Mouse (Mus musculus) retina, embryonic 14.5 days (tissue): ENCODE measurements around the gene Rbm28.
"Not testable (repeated sequence)": the region's sequence is repeated elsewhere in the genome, so short reads cannot be mapped to it uniquely, and the experiment has no call there.

ENCODE experiments used
- DNase-seq: peaks from one replicate; pipeline ENCODE4 v3.0.0-alpha.2; 2015; ENCODE audit warnings: low spot score

Rbm28 gene

DNA sequence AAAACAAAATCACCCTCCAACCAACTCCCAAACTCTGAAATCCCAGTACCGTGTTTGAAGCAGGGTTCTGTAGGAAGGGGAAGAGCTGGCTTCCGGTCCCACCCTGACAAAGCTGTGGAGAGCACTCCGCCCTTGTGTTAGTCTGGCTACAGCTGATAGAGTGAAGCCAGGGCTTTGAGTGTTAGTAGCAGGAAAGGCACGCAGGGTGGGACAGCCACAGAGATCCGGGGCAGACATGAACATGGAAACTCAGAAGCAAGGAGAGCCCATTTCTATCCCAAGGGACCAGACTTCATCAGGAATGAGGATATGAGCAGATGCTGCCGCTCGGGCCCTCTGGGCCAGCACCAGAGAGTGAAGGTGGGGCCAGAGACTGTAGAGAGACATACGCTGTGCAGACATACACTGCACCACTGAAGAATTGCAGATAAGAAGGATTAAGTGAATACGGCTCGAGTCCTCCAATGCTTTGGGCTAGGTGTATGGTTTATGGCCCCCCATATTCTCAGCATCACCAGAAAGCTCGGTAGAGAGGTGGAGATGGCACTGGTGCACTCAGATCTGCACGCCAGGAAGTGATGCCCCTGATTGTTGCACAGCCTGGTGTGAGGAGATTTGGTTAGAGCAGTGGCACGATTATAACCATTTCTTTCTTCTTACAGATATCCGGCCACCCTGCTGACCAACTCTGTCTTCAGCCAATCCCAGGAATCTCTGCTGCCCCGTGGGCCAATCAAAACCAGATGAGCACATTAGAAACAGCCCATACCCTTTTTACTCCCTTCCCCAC is 29.4 kb upstream of the Rbm28 start:
- DNase-seq = no peak

- DNase-seq = no peak
Measured at GRCm38 (mm10) chr6:29187936-29188335, 23.1 kb upstream of the Rbm28 start.

DNA sequence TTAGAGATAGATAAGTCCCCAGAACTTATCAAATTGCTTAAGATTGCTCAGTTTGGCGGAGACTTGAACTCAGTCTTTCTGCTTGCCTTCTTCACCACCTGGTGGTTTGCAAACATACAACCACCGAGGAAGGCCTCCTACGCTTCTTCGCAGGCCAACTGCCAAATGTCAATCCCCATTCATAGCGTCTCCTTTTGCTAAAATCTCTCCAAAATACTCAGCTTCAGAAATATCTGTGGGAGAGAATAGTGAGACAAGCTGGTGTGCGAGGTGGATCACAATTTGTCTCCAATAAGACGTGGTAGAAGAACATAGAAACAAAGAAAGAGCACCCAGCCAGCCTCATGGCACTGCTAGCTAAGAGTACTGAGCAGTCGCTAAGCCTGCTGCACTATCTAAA is 15.0 kb upstream of the Rbm28 start:
- DNase-seq = no peak

DNA sequence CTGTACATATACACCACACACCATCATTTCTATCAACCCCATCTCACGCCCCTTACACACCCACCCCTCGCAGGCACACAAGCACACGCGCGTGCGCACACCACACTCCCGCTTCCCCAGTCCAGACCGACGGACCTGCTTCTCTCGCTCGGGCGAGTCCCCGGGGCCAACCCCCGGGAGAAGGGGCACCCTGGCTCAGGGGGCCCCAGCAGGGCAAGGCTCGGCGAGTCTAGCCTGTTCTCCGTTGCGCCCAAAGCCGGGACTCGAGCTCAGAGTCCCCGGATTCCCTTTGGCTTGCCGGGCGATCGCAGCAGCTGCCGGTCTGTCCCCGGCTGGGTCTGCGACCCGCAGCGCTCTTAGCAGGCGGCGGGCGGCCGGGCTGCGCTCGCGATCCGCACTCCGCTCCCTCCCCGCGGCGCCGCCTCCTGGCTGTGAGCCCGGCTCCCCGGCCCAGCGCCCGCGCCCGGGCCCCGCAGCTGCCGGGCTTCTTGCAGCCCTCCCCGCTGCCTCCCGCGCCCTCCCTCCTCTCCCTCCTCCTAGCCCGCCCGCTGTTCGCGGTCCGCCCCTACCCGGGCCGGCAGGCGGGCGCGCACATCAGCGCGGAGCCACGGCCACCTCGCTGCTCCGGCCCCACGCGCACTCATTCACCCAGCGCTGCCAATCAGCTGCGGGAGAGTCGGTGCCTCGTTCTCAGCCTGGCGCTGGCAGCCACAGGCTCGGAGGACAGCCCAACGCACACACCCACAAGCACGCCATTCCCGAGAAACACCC is 14.3 kb upstream of the Rbm28 start, which contains the start of gene Prrt4:
Gene Prrt4 (minus strand): TSS at position 697 of the 771 bp plus-strand sequence.
- peak; percentile 66 for DNase-seq

GRCm38 (mm10) chr6:29177901-29178879 is 13.4 kb upstream of the Rbm28 start:
- peak; percentile 33 for DNase-seq

DNA sequence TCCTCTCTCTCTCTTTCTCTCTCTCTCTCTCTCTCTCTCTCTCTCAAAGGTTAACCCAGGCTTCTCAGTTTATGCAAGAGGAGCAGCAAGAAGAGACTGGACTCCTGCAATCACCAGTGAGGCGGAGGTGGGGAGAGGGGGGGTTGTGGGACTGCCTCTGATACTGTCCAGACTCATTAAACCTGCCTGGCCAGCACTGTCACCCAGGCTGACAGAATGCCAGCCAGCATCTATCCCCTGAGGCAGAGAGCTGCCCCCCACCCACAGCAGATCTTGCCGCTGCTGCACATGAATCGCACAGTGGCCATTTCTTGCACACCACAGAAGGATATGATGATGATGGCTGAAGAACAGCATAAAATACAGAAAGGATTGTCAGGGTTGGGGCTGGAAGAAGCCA is 10.3 kb upstream of the Rbm28 start:
- no peak for DNase-seq

DNA sequence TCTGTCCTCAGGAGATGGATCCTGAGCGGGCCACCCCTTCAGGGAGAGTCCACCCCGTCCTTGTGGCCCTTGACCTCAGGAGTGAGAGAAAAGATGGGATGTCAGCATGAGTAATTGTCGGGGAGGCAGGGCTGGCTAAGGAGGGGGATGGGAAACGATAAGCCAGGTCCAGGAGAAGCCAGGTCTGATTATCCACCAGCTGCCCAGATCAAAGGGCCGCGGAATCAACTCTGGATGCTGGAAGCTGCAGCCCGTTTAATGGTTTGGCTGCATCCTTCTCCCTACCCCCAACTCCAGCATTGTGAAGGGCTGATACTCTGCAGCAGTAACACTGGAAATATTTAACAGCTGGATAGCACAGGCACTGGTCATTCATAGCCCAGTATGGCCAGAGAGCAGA is 9.6 kb upstream of the Rbm28 start:
- peak; percentile 43 for DNase-seq

DNA sequence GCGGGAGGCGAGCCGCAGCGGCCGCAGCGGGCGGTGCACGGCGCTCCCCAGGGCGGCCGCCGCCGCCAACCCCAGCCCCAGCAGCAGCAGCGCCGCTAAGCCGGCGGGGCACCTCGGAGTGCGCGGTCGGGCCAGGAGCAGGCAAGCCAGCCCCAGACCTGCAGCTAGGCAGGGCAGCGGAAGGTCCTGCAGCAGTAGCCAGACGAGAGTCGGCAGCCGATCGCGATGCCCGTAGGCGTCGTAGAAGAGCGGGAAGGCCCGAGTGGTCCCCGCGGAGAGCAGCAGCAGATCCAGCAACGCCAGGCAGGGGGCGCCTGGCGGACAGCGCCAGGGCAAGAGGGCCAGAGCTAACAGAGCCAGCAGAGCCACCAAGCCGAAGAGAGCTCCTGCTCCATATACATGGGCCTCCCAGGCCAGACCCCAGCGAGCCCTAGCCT is 6.2 kb upstream of the Rbm28 start:
- peak; percentile 92 for DNase-seq

- peak; percentile 47 for DNase-seq
Measured at GRCm38 (mm10) chr6:29170063-29170921, 5.5 kb upstream of the Rbm28 start.

GRCm38 (mm10) chr6:29169675-29170062 is 4.9 kb upstream of the Rbm28 start:
- DNase-seq = no peak

DNA sequence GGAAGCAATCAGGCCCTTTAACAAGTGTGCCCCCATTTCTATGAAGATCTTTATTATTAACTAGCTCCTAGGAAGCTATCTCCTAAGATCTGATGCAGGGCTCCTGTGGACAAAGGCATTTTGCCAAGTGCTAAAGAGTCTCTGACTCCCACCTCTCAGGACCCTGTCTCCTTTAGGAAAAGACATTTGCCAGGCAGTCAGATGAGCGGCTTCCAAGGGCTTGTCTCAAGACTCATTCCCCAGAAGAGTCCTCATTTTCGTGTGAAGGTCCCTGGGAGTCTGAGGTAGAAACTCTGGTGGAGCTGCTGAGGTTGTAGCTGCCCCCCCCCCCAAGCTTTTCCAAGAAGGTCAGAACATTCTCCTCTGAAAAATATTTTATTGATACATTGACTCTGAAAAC is 4.1 kb upstream of the Rbm28 start:
- no peak for DNase-seq

- DNase-seq = peak; percentile 85
Measured at GRCm38 (mm10) chr6:29166196-29166595, 1.4 kb upstream of the Rbm28 start.

- not testable (repeated sequence) for DNase-seq
Measured at GRCm38 (mm10) chr6:29161291-29161690, 3.5 kb downstream of the Rbm28 start.

- no peak for DNase-seq
Measured at GRCm38 (mm10) chr6:29160786-29161185, 4.0 kb downstream of the Rbm28 start.

DNA sequence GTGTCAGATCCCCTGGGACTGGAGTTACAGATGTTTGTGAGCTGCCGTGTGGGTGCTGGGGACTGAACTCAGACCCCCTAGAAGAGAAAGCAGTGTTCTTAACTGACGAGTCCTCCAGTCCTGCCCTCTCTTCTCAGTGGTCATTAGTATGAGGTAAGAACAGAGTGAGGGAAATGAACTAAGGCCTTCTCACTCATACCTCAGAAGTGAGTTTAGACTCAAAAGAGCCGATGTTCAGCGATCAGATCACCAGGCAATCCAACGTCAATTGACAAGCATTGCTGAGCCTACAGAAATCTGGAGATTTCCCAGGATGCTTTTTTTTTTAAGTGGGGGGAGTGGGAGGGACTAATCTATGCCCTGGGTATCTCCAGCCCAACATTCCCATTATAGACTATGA is 8.5 kb downstream of the Rbm28 start:
- DNase-seq = no peak

DNA sequence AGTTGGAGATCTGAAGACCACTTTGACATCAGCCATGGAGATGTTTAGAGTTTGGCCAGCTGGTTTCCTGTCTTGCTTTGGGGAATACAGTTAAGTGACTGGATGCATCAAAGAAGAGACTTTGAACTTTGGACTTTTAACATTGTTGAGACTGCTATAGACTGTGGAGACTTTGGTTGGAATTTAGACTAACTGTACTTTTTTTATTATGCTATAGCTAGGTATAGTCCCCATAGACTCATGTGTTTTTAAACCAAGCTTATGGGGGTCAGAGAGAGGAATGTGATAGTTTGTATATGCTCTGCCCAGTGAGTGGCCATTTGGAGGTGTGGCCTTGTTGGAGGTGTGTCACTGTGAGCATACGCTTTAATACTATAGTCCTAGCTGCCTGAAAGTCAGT is 14.8 kb downstream of the Rbm28 start:
- DNase-seq = no peak

- no peak for DNase-seq
Measured at GRCm38 (mm10) chr6:29147407-29148010, 17.3 kb downstream of the Rbm28 start.

DNA sequence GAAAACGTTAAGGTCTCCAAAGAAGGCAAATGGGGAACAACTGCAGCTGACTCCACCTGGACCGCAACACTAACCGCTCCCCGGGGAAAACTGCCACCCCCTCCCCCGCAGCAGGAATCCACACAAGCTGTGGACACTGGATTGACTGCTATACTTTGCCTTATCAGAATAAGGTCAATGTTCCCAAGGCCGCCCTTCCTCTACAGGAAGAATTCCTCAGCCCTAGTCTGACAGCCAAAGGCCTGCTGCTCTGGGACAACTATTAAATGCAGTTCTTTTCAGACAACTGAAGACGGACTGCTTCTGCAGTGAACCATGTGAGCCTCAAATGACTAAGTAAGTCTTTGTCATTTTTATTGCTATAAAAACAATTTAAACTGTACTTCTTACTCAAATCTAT is 18.2 kb downstream of the Rbm28 start:
- DNase-seq = no peak

- no peak for DNase-seq
Measured at GRCm38 (mm10) chr6:29145456-29146307, 19.1 kb downstream of the Rbm28 start.

DNA sequence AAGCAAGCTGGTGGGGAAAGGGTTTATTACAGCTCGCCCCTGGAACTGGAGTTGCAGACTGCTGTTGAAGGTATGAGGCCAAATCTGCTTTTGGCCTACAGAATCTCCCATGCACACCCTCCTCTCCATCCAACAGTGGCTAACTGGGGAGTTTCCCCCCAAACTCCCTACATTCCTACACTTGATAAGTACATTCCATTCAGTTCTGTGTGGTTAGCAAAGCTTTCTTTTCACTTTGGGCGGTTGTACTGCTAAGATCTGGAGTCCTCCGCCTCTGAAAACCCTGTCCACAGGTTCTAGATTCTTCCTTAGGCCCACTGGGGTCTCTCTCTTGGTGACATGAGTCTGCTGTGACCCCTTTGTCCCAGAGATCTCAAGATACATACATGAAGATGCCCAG is 19.8 kb downstream of the Rbm28 start:
- no peak for DNase-seq
